Mouse (Mus musculus): ENCODE data around the gene 1700001L19Rik.

1700001L19Rik gene

DNA sequence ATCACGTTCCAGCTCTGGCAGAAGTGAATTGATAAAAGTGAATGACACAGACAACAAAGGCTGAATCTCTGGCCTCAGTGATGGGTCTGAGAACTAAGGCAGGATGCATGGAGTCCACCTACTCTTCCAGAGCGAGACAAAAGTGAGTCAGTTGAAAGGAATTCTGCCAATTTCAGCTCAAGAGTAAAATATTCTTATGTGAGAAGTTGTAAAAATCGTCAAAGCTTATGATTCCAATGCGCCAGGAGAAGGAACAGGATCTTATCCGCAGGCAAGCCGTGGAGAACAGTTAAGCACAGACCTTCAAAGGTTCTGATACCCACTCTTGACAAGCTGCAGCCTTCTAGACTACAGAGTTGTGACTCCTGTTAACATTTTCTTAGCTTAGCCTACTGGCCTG, 5.9 kb downstream of the 1700001L19Rik start:
- in situ Hi-C loops (cut with MboI, MseI), result no loop called here

DNA sequence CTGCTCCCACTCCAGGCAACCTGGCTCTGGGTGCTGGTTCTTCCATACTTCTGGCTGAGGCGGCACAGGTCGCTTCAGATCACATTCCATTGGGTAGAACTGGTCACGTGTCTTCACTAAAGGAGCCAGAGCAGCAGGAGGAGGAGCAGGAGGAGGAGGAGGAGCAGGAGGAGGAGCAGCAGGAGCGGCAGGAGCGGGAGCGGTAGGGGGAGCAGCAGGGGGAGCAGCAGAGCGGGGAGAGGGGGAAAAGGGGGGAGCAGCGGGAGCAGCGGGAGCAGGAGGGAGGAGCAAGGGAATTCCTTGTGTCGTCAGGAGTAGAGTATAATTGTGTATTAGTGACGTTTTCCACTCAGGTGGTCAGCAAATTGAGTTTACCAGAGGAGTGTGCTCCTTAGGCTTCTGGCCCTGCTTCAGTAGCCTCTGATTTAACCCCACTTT, 8.5 kb downstream of the 1700001L19Rik start:
- in situ Hi-C loops (cut with MboI, MseI), result no loop called here

GRCm38 (mm10) chr13:68607652-68608405, 10.6 kb downstream of the 1700001L19Rik start:
- in situ Hi-C loops (cut with MboI, MseI), result no loop called here

- in situ Hi-C loops (cut with MboI, MseI), result no loop called here
Observed at GRCm38 (mm10) chr13:68622792-68623191, 25.6 kb downstream of the 1700001L19Rik start.

DNA sequence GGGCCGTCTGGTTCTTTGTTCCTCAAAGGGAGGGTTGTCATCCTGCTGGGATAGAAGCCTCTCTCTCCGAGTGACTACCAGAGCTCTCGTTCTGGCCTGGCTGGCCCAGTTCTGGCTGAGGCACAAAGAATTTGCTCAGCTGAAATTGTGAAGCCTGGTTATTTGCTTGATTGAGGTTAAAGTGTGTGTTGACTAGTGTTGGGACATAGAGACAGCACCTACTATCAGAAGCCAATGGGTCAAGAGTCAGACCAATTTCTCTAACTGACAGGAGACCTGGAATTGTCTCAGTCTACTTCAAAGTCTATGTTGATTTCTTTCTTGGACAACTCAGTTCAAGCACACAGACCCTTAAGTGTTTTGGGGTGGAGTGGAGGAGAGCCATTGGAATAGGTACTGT, 29.8 kb downstream of the 1700001L19Rik start:
- in situ Hi-C loops (cut with MboI, MseI), result no loop called here

GRCm38 (mm10) chr13:68642786-68643185, 45.6 kb downstream of the 1700001L19Rik start:
- in situ Hi-C loops (cut with MboI, MseI), result no loop called here

Data from T-helper 2 cell (primary cell).